Mouse (Mus musculus): Measurements from ENCODE around the gene Nr2f1. TPM values are rescaled to one million over a fixed set of nuclear protein-coding genes. Genes with fewer than 3 reads are reported as not detected.

Gene Nr2f1
- total and polyA plus RNA-seq, 2 experiments, result 0.37 to 2.2 TPM

GRCm38 (mm10) chr13:78197819-78198390, 1.7 kb downstream of the Nr2f1 start:
- no peak for DNase-seq (ENCODE audit: extremely low read depth, low read depth, low spot score)
- WGBS, result 5% methylated on average over 29 of the region's 33 CpGs
- Histone ChIP-seq H3K79me2 (ENCODE audit: control insufficient read depth, insufficient read depth, low read length) (0 out of 2 replicates have a peak, but pooled peaks cover 3% of the 10 kb centered on the region), H3K9ac (ENCODE audit: low read depth, low read length) (peak overlapping the region; percentile 23), H3K4me3 (ENCODE audit: insufficient read depth, low read depth, low read length) (peak overlapping the region; percentile 47), H3K4me1 (ENCODE audit: control insufficient read depth, insufficient read depth, low read length) (no peaks in the 10 kb centered on the region; the same call in 1 of the 2 replicates), H3K27me3 (ENCODE audit: control insufficient read depth, insufficient read depth, low read length) (peaks cover 21% of the 10 kb centered on the region), H3K27ac (replicated peaks; ENCODE audit: insufficient read depth, low read depth, low read length) (no peak overlapping the region), H3K36me3 (ENCODE audit: control insufficient read depth, insufficient read depth, low read length) (no peaks in the 10 kb centered on the region)
- TF ChIP-seq CTCF (IDR thresholded peaks at IDR 0.05; ENCODE audit: low read depth, low read length) (no peak), POLR2A (IDR thresholded peaks at IDR 0.05; ENCODE audit: extremely low read depth, insufficient read depth, low read length) (no peak)

DNA sequence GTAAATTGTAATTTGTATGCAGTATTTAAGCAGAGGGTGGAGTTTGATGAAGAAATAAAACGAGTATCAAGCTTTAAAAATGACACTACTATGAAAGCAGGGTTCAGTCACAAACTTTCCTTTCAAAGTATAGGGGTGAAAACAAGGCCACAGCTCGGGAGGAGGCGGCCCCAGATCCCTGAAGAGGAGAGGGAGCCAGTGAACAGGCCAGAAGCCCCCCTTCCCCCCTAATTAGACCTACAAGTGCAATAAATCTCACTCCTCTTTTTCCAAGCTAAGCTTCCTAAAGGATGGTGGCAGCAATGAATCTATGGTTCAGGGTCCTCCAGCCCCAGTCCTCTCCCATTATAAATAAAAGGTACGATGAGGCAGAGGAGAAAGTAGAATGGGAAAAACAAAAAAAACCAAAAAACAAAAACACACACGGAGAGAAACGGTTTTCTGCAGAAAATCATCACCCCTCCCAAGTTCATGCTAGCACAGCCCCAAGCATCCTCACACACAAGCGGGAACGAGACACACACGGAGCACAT, 2.2 kb downstream of the Nr2f1 start:
- TF ChIP-seq CTCF (IDR thresholded peaks at IDR 0.05; ENCODE audit: low read depth, low read length), result no peak
- no peak for TF ChIP-seq POLR2A (IDR thresholded peaks at IDR 0.05; ENCODE audit: extremely low read depth, insufficient read depth, low read length)
- Histone ChIP-seq H3K27me3 (ENCODE audit: control insufficient read depth, insufficient read depth, low read length) (peaks cover 20% of the 10 kb centered on the region), H3K4me1 (ENCODE audit: control insufficient read depth, insufficient read depth, low read length) (no peaks in the 10 kb centered on the region; the same call in 1 of the 2 replicates), H3K79me2 (ENCODE audit: control insufficient read depth, insufficient read depth, low read length) (0 out of 2 replicates have a peak, but pooled peaks cover 3% of the 10 kb centered on the region), H3K36me3 (ENCODE audit: control insufficient read depth, insufficient read depth, low read length) (no peaks in the 10 kb centered on the region), H3K27ac (replicated peaks; ENCODE audit: insufficient read depth, low read depth, low read length) (no peak overlapping the region), H3K9ac (ENCODE audit: low read depth, low read length) (no peak overlapping the region), H3K4me3 (ENCODE audit: insufficient read depth, low read depth, low read length) (peak overlapping the region; percentile 47; the same call in 1 of the 2 replicates)
- no peak for DNase-seq (ENCODE audit: extremely low read depth, low read depth, low spot score)
- WGBS, result 9% methylated on average over 9 of the region's 9 CpGs

DNA sequence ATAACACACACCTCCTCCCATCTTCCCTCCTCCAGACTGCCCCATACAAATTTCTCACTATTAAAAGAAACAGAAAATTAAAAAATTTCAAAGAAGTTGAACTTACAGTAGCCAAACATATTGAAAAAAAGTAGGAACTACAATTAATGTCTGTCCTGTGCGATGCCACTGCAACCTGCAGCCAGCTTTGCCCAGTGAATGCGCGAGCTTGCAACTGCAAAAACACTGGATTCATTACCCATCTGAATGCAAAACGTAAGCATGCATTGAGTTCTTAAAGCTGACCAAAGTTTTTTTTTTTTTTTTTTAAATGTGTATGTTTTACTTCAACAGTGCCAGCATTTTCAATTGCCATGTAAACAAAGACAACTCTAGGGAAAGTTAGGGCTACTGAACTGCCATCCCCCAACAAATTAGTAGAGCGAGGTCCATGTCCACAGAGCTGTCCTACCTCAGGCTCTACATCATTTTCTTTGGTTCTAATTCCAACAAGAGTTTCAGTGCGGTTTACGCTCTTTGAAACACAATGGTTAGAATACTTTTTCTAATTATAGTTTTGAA, 3.2 kb downstream of the Nr2f1 start:
- TF ChIP-seq POLR2A (IDR thresholded peaks at IDR 0.05; ENCODE audit: extremely low read depth, insufficient read depth, low read length) (no peak), CTCF (IDR thresholded peaks at IDR 0.05; ENCODE audit: low read depth, low read length) (no peak)
- Histone ChIP-seq H3K9ac (ENCODE audit: low read depth, low read length) (no peak overlapping the region), H3K36me3 (ENCODE audit: control insufficient read depth, insufficient read depth, low read length) (no peaks in the 10 kb centered on the region), H3K27ac (replicated peaks; ENCODE audit: insufficient read depth, low read depth, low read length) (no peak overlapping the region), H3K4me1 (ENCODE audit: control insufficient read depth, insufficient read depth, low read length) (no peaks in the 10 kb centered on the region; the same call in 1 of the 2 replicates), H3K4me3 (ENCODE audit: insufficient read depth, low read depth, low read length) (no peak overlapping the region), H3K79me2 (ENCODE audit: control insufficient read depth, insufficient read depth, low read length) (0 out of 2 replicates have a peak, but pooled peaks cover 3% of the 10 kb centered on the region), H3K27me3 (ENCODE audit: control insufficient read depth, insufficient read depth, low read length) (peaks cover 20% of the 10 kb centered on the region)
- WGBS, result 32% methylated on average over 7 of the region's 7 CpGs
- no peak for DNase-seq (ENCODE audit: extremely low read depth, low read depth, low spot score)

- Histone ChIP-seq H3K27me3 (ENCODE audit: control insufficient read depth, insufficient read depth, low read length) (peaks cover 20% of the 10 kb centered on the region), H3K79me2 (ENCODE audit: control insufficient read depth, insufficient read depth, low read length) (0 out of 2 replicates have a peak, but pooled peaks cover 3% of the 10 kb centered on the region), H3K4me3 (ENCODE audit: insufficient read depth, low read depth, low read length) (no peak overlapping the region), H3K36me3 (ENCODE audit: control insufficient read depth, insufficient read depth, low read length) (no peaks in the 10 kb centered on the region), H3K9ac (ENCODE audit: low read depth, low read length) (no peak overlapping the region), H3K4me1 (ENCODE audit: control insufficient read depth, insufficient read depth, low read length) (no peaks in the 10 kb centered on the region; the same call in 1 of the 2 replicates), H3K27ac (replicated peaks; ENCODE audit: insufficient read depth, low read depth, low read length) (no peak overlapping the region)
- WGBS, result 12% methylated on average over 13 of the region's 13 CpGs
- TF ChIP-seq CTCF (IDR thresholded peaks at IDR 0.05; ENCODE audit: low read depth, low read length), result no peak
- TF ChIP-seq POLR2A (IDR thresholded peaks at IDR 0.05; ENCODE audit: extremely low read depth, insufficient read depth, low read length), result no peak
- DNase-seq (ENCODE audit: extremely low read depth, low read depth, low spot score), result no peak
These were observed 3.9 kb downstream of the Nr2f1 start for GRCm38 (mm10) chr13:78195601-78196115.

GRCm38 (mm10) chr13:78194850-78195600, 4.5 kb downstream of the Nr2f1 start:
- no peaks in the 10 kb centered on the region for H3K36me3 ChIP-seq (ENCODE audit: control insufficient read depth, insufficient read depth, low read length)
- H3K79me2 ChIP-seq (ENCODE audit: control insufficient read depth, insufficient read depth, low read length), result 0 out of 2 replicates have a peak, but pooled peaks cover 3% of the 10 kb centered on the region
- H3K9ac ChIP-seq (ENCODE audit: low read depth, low read length), result no peak overlapping the region
- peaks cover 20% of the 10 kb centered on the region for H3K27me3 ChIP-seq (ENCODE audit: control insufficient read depth, insufficient read depth, low read length)
- no peak for DNase-seq (ENCODE audit: extremely low read depth, low read depth, low spot score)
- H3K4me1 ChIP-seq (ENCODE audit: control insufficient read depth, insufficient read depth, low read length), result no peaks in the 10 kb centered on the region; the same call in 1 of the 2 replicates
- no peak overlapping the region for H3K27ac ChIP-seq (replicated peaks; ENCODE audit: insufficient read depth, low read depth, low read length)
- TF ChIP-seq CTCF (IDR thresholded peaks at IDR 0.05; ENCODE audit: low read depth, low read length), result no peak
- no peak for TF ChIP-seq POLR2A (IDR thresholded peaks at IDR 0.05; ENCODE audit: extremely low read depth, insufficient read depth, low read length)
- H3K4me3 ChIP-seq (ENCODE audit: insufficient read depth, low read depth, low read length), result no peak overlapping the region
- 20% methylated on average over 64 of the region's 64 CpGs for WGBS
